Mouse (Mus musculus): ENCODE measurements at regions not wholly inside any gene's neighbourhood (a gene's known extent, or its start where the extent isn't known, plus 50 kb on each side); places are given as distances from the start of the nearest gene placed in this dataset.

DNA sequence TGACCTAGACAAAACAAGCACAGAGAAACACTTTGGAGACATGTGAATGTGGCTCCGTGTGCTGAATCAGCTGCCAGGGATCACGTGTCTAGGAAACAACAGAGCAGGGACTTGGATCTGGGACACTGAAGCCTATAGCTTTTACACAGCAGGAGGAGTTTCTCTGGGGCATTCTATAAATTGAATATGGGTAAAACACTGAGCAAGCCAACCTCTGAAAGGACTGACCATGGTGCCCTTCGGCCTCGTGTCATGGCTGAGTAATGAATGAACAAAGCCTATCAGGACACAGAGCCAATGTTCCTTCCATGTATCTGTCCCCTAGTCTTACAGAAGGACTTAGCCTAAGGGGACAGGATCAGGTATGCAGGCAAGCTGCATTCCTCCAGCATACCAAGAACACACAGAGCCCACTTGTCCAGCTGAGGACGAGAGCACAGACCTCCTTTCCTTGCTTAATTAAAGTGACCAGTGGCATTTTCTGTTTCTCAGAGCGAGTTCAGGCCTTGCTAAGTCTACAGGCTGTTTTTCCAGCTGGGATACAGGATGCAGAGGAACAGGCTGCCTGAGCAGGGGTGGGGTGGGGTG is 347.7 kb upstream of the Fam19a5 start:
- Histone ChIP-seq H3K9ac (replicated peaks; ENCODE audit: low read depth, low read length) (no peak overlapping the region), H3K4me2 (ENCODE audit: low read depth, low read length) (no peak overlapping the region), H3K4me3 (ENCODE audit: low read depth, low read length) (no peak overlapping the region), H3K36me3 (replicated peaks; ENCODE audit: control insufficient read depth, insufficient read depth, low read length) (no peaks in the 10 kb centered on the region), H3K27ac (ENCODE audit: low read depth) (no peak overlapping the region), H3K4me1 (ENCODE audit: control insufficient read depth, insufficient read depth) (no peaks in the 10 kb centered on the region), H3K9me3 (replicated peaks; ENCODE audit: control insufficient read depth, low read length) (no peaks in the 10 kb centered on the region), H3K27me3 (ENCODE audit: control insufficient read depth, insufficient read depth, low read length) (no peaks in the 10 kb centered on the region)
- ATAC-seq (ENCODE audit: insufficient read depth, low read depth) (no peak), DNase-seq (ENCODE audit: low spot score) (no peak)
- WGBS = 54% methylated on average over 6 of the region's 6 CpGs
- no peak for TF ChIP-seq CTCF (IDR thresholded peaks at IDR 0.05; ENCODE audit: low read depth)
- no peak for TF ChIP-seq EP300 (IDR thresholded peaks at IDR 0.05; ENCODE audit: low read depth)

DNA sequence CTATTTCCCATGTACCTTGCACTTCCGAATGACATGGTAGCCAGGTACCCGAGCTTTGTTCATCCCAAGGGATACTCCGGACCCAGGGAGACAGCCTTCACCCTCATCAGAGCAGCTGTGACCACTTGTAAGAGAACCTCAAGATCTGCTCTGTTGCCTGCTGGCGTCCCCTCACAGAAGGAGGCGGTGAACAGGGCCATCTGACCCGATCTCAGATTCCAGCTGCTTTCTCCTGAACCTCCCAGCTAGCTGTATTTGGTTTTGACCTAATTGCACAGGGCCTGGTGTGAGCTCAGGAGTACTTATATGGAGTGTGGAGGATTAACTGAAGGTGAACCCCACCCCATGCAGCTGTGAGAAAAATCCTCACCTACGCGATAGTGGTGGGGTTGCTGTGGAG is 344.5 kb upstream of the Fam19a5 start:
- DNase-seq (ENCODE audit: low spot score) (no peak), ATAC-seq (ENCODE audit: insufficient read depth, low read depth) (no peak)
- no peaks in the 10 kb centered on the region for H3K9me3 ChIP-seq (replicated peaks; ENCODE audit: control insufficient read depth, low read length)
- H3K4me2 ChIP-seq (ENCODE audit: low read depth, low read length) = no peak overlapping the region
- H3K27ac ChIP-seq (ENCODE audit: low read depth) = no peak overlapping the region
- H3K9ac ChIP-seq (replicated peaks; ENCODE audit: low read depth, low read length) = no peak overlapping the region
- TF ChIP-seq CTCF (IDR thresholded peaks at IDR 0.05; ENCODE audit: low read depth) = no peak
- TF ChIP-seq EP300 (IDR thresholded peaks at IDR 0.05; ENCODE audit: low read depth) = no peak
- 83% methylated on average over 8 of the region's 8 CpGs for WGBS
- H3K4me3 ChIP-seq (ENCODE audit: low read depth, low read length) = no peak overlapping the region
- H3K27me3 ChIP-seq (ENCODE audit: control insufficient read depth, insufficient read depth, low read length) = no peaks in the 10 kb centered on the region
- H3K4me1 ChIP-seq (ENCODE audit: control insufficient read depth, insufficient read depth) = no peaks in the 10 kb centered on the region
- H3K36me3 ChIP-seq (replicated peaks; ENCODE audit: control insufficient read depth, insufficient read depth, low read length) = no peaks in the 10 kb centered on the region

DNA sequence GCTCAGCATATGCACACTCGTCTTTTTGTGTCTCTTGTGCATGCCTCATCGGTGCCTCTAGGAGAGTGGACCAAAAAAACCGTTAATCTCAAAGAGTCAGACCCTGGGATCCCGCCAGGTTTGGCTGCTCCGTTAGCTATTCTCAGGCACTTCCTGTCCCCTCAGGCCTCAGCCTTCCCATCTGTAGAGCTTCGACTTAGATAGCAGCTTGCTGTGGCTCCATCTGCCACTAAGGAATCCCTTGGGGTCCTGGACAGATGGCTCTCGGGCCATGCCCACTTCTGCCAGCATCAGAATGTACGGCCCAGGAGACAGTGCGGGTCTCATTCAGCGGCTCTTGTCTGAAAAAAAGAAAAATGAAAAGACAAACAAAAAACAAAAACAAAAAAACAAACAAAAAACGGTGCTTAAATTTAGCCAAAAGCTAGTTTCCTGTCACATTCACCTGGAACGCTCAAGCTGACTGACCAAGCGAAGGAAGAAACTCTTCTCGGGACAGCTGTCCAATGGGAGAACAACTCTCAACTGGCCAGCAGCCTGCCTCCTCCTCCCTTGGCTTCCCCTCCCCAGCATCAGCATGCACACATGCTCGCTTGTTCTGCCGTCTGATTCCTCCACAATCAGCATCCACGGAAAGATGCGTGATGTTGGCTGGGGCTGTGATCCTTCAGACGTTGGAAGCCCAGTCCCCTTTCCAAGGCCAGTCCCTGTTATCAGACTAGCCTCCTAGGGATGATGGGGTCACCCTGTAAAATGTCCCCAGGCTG is 343.6 kb upstream of the Fam19a5 start:
- DNase-seq (ENCODE audit: low spot score) (no peak), ATAC-seq (ENCODE audit: insufficient read depth, low read depth) (no peak)
- Histone ChIP-seq H3K4me3 (ENCODE audit: low read depth, low read length) (no peak overlapping the region), H3K27me3 (ENCODE audit: control insufficient read depth, insufficient read depth, low read length) (no peaks in the 10 kb centered on the region), H3K27ac (ENCODE audit: low read depth) (no peak overlapping the region), H3K9me3 (replicated peaks; ENCODE audit: control insufficient read depth, low read length) (no peaks in the 10 kb centered on the region), H3K4me2 (ENCODE audit: low read depth, low read length) (no peak overlapping the region), H3K9ac (replicated peaks; ENCODE audit: low read depth, low read length) (no peak overlapping the region), H3K4me1 (ENCODE audit: control insufficient read depth, insufficient read depth) (no peaks in the 10 kb centered on the region), H3K36me3 (replicated peaks; ENCODE audit: control insufficient read depth, insufficient read depth, low read length) (no peaks in the 10 kb centered on the region)
- 61% methylated on average over 19 of the region's 19 CpGs for WGBS
- TF ChIP-seq CTCF (IDR thresholded peaks at IDR 0.05; ENCODE audit: low read depth) = no peak
- no peak for TF ChIP-seq EP300 (IDR thresholded peaks at IDR 0.05; ENCODE audit: low read depth)

DNA sequence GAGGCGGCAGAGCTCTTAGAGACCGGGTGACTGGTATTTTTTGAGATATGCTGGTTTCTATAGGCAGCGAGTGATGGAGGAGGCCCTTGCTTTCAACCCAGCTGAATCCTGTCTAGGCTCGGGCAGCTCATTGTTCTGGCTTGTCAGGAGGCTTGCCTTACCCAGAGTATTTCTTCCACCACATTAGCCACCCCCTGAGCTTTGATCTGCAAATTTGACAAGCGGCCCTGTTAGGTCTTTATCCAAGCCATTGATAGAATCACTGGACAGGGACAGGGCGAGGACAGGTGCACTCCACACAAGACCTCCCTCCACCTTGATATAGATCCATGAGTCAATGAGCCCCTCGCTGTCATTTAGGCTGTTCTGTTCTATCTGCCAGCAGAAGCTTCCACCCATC is 343.0 kb upstream of the Fam19a5 start:
- no peak overlapping the region for H3K9ac ChIP-seq (replicated peaks; ENCODE audit: low read depth, low read length)
- H3K9me3 ChIP-seq (replicated peaks; ENCODE audit: control insufficient read depth, low read length) = no peaks in the 10 kb centered on the region
- no peaks in the 10 kb centered on the region for H3K27me3 ChIP-seq (ENCODE audit: control insufficient read depth, insufficient read depth, low read length)
- H3K4me1 ChIP-seq (ENCODE audit: control insufficient read depth, insufficient read depth) = no peaks in the 10 kb centered on the region
- TF ChIP-seq CTCF (IDR thresholded peaks at IDR 0.05; ENCODE audit: low read depth) (no peak), EP300 (IDR thresholded peaks at IDR 0.05; ENCODE audit: low read depth) (no peak)
- H3K36me3 ChIP-seq (replicated peaks; ENCODE audit: control insufficient read depth, insufficient read depth, low read length) = no peaks in the 10 kb centered on the region
- ATAC-seq (ENCODE audit: insufficient read depth, low read depth) = no peak
- no peak overlapping the region for H3K4me2 ChIP-seq (ENCODE audit: low read depth, low read length)
- no peak overlapping the region for H3K27ac ChIP-seq (ENCODE audit: low read depth)
- DNase-seq (ENCODE audit: low spot score) = no peak
- WGBS = 46% methylated on average over 7 of the region's 7 CpGs
- H3K4me3 ChIP-seq (ENCODE audit: low read depth, low read length) = no peak overlapping the region

DNA sequence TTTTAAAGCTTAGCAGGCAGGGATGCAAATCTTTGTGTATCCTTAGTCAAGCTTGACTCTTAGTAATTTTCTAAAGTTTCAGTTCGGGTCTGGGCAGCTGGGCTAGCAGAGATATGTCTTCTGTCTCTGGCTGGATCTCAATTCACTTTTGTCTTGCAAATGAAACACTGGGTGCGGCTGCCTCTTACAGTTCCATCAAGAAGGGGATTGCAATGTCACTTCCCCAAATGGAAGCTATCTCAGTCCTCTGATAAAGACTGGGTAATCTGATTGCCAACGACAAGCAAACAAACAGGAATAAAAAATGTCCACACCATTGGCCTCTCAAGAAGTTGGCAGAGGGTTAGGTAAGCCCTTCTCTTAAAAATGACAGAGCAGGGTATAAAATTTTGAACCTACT is 314.1 kb upstream of the Fam19a5 start:
- Histone ChIP-seq H3K4me2 (ENCODE audit: low read depth, low read length) (no peak overlapping the region), H3K9ac (replicated peaks; ENCODE audit: low read depth, low read length) (no peak overlapping the region), H3K27ac (ENCODE audit: low read depth) (no peak overlapping the region), H3K4me3 (ENCODE audit: low read depth, low read length) (no peak overlapping the region), H3K9me3 (replicated peaks; ENCODE audit: control insufficient read depth, low read length) (no peaks in the 10 kb centered on the region), H3K36me3 (replicated peaks; ENCODE audit: control insufficient read depth, insufficient read depth, low read length) (no peaks in the 10 kb centered on the region), H3K4me1 (ENCODE audit: control insufficient read depth, insufficient read depth) (no peaks in the 10 kb centered on the region), H3K27me3 (ENCODE audit: control insufficient read depth, insufficient read depth, low read length) (no peaks in the 10 kb centered on the region)
- ATAC-seq (ENCODE audit: insufficient read depth, low read depth) (no peak), DNase-seq (ENCODE audit: low spot score) (no peak)
- TF ChIP-seq CTCF (IDR thresholded peaks at IDR 0.05; ENCODE audit: low read depth) = no peak
- no peak for TF ChIP-seq EP300 (IDR thresholded peaks at IDR 0.05; ENCODE audit: low read depth)
- WGBS = 45% methylated on average over 3 of the region's 3 CpGs

DNA sequence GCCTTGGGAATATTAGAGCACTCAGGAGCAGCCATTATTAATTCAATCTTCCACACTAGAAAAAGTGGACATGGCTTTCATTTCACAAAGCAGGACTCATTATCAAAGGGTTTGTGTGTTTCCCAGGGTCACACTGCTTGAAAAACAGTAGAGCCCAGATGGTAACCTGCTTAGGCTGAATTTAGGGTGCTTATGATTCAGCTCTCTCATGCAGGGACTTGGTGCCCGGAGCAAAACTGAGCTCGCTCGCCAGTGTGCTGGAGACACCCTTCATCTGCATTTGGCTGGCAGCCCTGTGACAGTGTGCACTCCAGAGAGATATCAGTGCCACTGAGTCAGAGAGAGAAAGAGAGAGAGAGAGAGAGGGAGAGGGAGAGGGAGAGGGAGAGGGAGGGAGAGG is 308.0 kb upstream of the Fam19a5 start:
- H3K27me3 ChIP-seq (ENCODE audit: control insufficient read depth, insufficient read depth, low read length) = no peaks in the 10 kb centered on the region
- TF ChIP-seq CTCF (IDR thresholded peaks at IDR 0.05; ENCODE audit: low read depth) (no peak), EP300 (IDR thresholded peaks at IDR 0.05; ENCODE audit: low read depth) (no peak)
- H3K36me3 ChIP-seq (replicated peaks; ENCODE audit: control insufficient read depth, insufficient read depth, low read length) = no peaks in the 10 kb centered on the region
- no peak overlapping the region for H3K4me2 ChIP-seq (ENCODE audit: low read depth, low read length)
- ATAC-seq (ENCODE audit: insufficient read depth, low read depth) = no peak
- H3K27ac ChIP-seq (ENCODE audit: low read depth) = no peak overlapping the region
- H3K9me3 ChIP-seq (replicated peaks; ENCODE audit: control insufficient read depth, low read length) = no peaks in the 10 kb centered on the region
- WGBS = 65% methylated on average over 3 of the region's 3 CpGs
- no peak overlapping the region for H3K4me3 ChIP-seq (ENCODE audit: low read depth, low read length)
- H3K4me1 ChIP-seq (ENCODE audit: control insufficient read depth, insufficient read depth) = no peaks in the 10 kb centered on the region
- no peak for DNase-seq (ENCODE audit: low spot score)
- no peak overlapping the region for H3K9ac ChIP-seq (replicated peaks; ENCODE audit: low read depth, low read length)

Data from heart, postnatal 0 days (tissue).